Mouse (Mus musculus): Measurements from ENCODE around the gene Vmn2r20.
"Not testable (repeated sequence)": the region's sequence is repeated elsewhere in the genome, so short reads cannot be mapped to it uniquely, and the experiment has no call there.

The Vmn2r20 gene

GRCm38 (mm10) chr6:123418016-123418415 lies at the start of gene Vmn2r20:
TSS of gene Vmn2r20 (minus strand) at chr6:123418116.
- DNase-seq = not testable (repeated sequence)

GRCm38 (mm10) chr6:123424413-123424812 lies 6.5 kb upstream of the Vmn2r20 start:
- not testable (repeated sequence) for DNase-seq

GRCm38 (mm10) chr6:123406918-123407665 lies 10.8 kb downstream of the Vmn2r20 start:
- DNase-seq = not testable (repeated sequence)

- DNase-seq = peak; percentile 12
These were observed 29.1 kb downstream of the Vmn2r20 start for GRCm38 (mm10) chr6:123388824-123389223.

GRCm38 (mm10) chr6:123346141-123346540 lies 71.8 kb downstream of the Vmn2r20 start:
- DNase-seq = no peak

- no peak for DNase-seq
These were observed 77.8 kb downstream of the Vmn2r20 start for GRCm38 (mm10) chr6:123340093-123340492.

DNA sequence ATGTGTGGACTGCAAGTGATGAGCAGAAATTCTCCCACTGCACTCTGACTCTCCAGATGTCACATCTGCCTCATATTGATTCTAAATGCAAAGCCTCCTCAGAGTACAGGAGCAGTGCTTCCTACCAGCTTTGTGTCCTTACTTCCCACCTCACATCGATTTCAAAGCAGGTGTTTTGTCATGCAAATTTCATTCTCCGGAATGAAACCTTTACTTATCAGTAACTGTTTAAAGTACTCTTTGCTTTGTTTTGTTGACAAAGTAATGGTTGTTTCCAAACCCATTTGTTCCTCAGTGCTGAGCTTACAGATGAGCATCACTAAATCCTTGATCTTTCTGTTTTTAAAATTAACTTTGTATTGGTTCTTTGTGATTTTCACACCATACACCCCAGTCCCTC lies 85.4 kb downstream of the Vmn2r20 start:
- DNase-seq = no peak

Measured in kidney, adult 11 months (tissue).